Mouse (Mus musculus) MEL (cell line): Measurements from ENCODE around the gene Ccnk. TPM values are rescaled to one million over a fixed set of nuclear protein-coding genes. Genes with fewer than 3 reads are reported as not detected.

Source experiments
- DNase-seq: peaks from one replicate; pipeline ENCODE4 v3.0.0; 2011; ENCODE audit warnings: low read depth, low spot score
- H3K27ac ChIP-seq: 2 replicates; pipeline ENCODE4 v1.5.1; 2012; ENCODE audit warnings: low read depth, mild to moderate bottlenecking, control low read depth, low read length, moderate library complexity; ENCODE audit not compliant: control insufficient read depth
- H3K27me3 ChIP-seq, 2 experiments: fragments of 150-350 bp in 1 of 2; sonication (generic) in 1 of 2; 2 replicates each; pipeline ENCODE4 v1.6.1; 2012; ENCODE audit warnings: low read length in 2 of 2, mild to moderate bottlenecking in 2 of 2, improper control_type of control experiment in 1 of 2, moderate library complexity in 1 of 2; ENCODE audit not compliant: insufficient read depth in 2 of 2, control insufficient read depth in 1 of 2
- H3K36me3 ChIP-seq, 2 experiments: 2 replicates each; pipeline ENCODE4 v1.6.1; 2012 to 2014; ENCODE audit warnings: low read length in 2 of 2, improper control_type of control experiment in 1 of 2, inconsistent platforms in 1 of 2, mild to moderate bottlenecking in 1 of 2; ENCODE audit not compliant: insufficient read depth in 2 of 2, control insufficient read depth in 1 of 2
- H3K4me1 ChIP-seq, 2 experiments: fragments of 150-350 bp in 1 of 2; sonication (generic) in 1 of 2; 2 replicates each; pipeline ENCODE4 v1.6.1; 2012; ENCODE audit warnings: low read length in 2 of 2, improper control_type of control experiment in 1 of 2, mild to moderate bottlenecking in 1 of 2; ENCODE audit not compliant: insufficient read depth in 2 of 2, control insufficient read depth in 1 of 2
- H3K4me3 ChIP-seq, 2 experiments: fragments of 150-350 bp in 1 of 2; sonication (generic) in 1 of 2; 2 replicates each; pipeline ENCODE4 v1.5.1; 2012; ENCODE audit warnings: low read depth in 2 of 2, low read length in 2 of 2, mild to moderate bottlenecking in 2 of 2, moderate library complexity in 2 of 2, control low read depth in 1 of 2, improper control_type of control experiment in 1 of 2; ENCODE audit not compliant: control insufficient read depth in 1 of 2, insufficient read depth in 1 of 2
- H3K79me2 ChIP-seq: 2 replicates; pipeline ENCODE4 v1.6.1; 2012; ENCODE audit warnings: mild to moderate bottlenecking, low read length, moderate library complexity; ENCODE audit not compliant: control insufficient read depth, poor library complexity, insufficient read depth
- H3K9ac ChIP-seq: 2 replicates; pipeline ENCODE4 v1.6.1; 2012; ENCODE audit warnings: low read depth, mild to moderate bottlenecking, control low read depth, low read length, moderate library complexity; ENCODE audit not compliant: control insufficient read depth, poor library complexity, severe bottlenecking
- H3K9me3 ChIP-seq: fragments of 150-350 bp; sonication (generic); replicated peaks from 2 replicates; pipeline ENCODE4 v1.6.1; 2012; ENCODE audit warnings: mild to moderate bottlenecking, low read length, improper control_type of control experiment, moderate library complexity; ENCODE audit not compliant: insufficient read depth
- BHLHE40 ChIP-seq: IDR thresholded peaks from 2 replicates; pipeline ENCODE4 v1.6.1; 2012; ENCODE audit warnings: low read depth, mild to moderate bottlenecking, inconsistent platforms, low read length, improper control_type of control experiment, borderline replicate concordance
- CHD1 ChIP-seq: IDR thresholded peaks from 2 replicates; pipeline ENCODE4 v1.6.1; 2012; ENCODE audit warnings: low read depth, mild to moderate bottlenecking, inconsistent platforms, low read length, improper control_type of control experiment
- CTCF ChIP-seq, 3 experiments: IDR thresholded peaks in 2 of 3; conservative IDR thresholded peaks in 1 of 3; 2 replicates each; pipeline ENCODE4 v1.5.1; 2011 to 2012; ENCODE audit warnings: low read length in 3 of 3, low read depth in 2 of 3, mild to moderate bottlenecking in 2 of 3, improper control_type of control experiment in 1 of 3, inconsistent platforms in 1 of 3, mixed read lengths in 1 of 3, moderate library complexity in 1 of 3; ENCODE audit not compliant: control insufficient read depth in 1 of 3, insufficient read depth in 1 of 3, poor library complexity in 1 of 3, severe bottlenecking in 1 of 3
- ELF1 ChIP-seq: IDR thresholded peaks from 2 replicates; pipeline ENCODE4 v1.6.1; 2014; ENCODE audit warnings: low read depth, mild to moderate bottlenecking, inconsistent platforms, low read length, improper control_type of control experiment, moderate library complexity
- ETS1 ChIP-seq: IDR thresholded peaks from 2 replicates; pipeline ENCODE4 v1.6.1; 2012; ENCODE audit warnings: low read depth, mild to moderate bottlenecking, inconsistent platforms, low read length, improper control_type of control experiment, moderate library complexity
- GATA1 ChIP-seq: IDR thresholded peaks from 2 replicates; pipeline ENCODE4 v1.6.1; 2011; ENCODE audit warnings: low read depth, low read length, improper control_type of control experiment
- HCFC1 ChIP-seq: IDR thresholded peaks from 2 replicates; pipeline ENCODE4 v1.6.1; 2012; ENCODE audit warnings: low read depth, mild to moderate bottlenecking, inconsistent platforms, low read length, improper control_type of control experiment, moderate library complexity
- JUND ChIP-seq: IDR thresholded peaks from 2 replicates; pipeline ENCODE4 v1.6.1; 2011; ENCODE audit warnings: low read depth, mild to moderate bottlenecking, improper control_type of control experiment, low read length
- KAT2A ChIP-seq: conservative IDR thresholded peaks from 2 replicates; pipeline ENCODE4 v1.6.1; 2012; ENCODE audit warnings: low read depth, low read length, improper control_type of control experiment, inconsistent platforms
- MAFK ChIP-seq: IDR thresholded peaks from 2 replicates; pipeline ENCODE4 v1.6.1; 2011; ENCODE audit warnings: low read depth, mild to moderate bottlenecking, low read length, improper control_type of control experiment, borderline replicate concordance
- MAX ChIP-seq: IDR thresholded peaks from 2 replicates; pipeline ENCODE4 v1.6.1; 2011; ENCODE audit warnings: low read length, improper control_type of control experiment
- MAZ ChIP-seq: IDR thresholded peaks from 2 replicates; pipeline ENCODE4 v1.6.1; 2012; ENCODE audit warnings: low read depth, mild to moderate bottlenecking, inconsistent platforms, low read length, improper control_type of control experiment
- MEF2A ChIP-seq: IDR thresholded peaks from 2 replicates; pipeline ENCODE4 v1.6.1; 2014; ENCODE audit warnings: low read depth, mild to moderate bottlenecking, inconsistent platforms, low read length, improper control_type of control experiment; ENCODE audit not compliant: poor library complexity, insufficient replicate concordance, severe bottlenecking; ENCODE audit errors: extremely low read depth
- MXI1 ChIP-seq: IDR thresholded peaks from 2 replicates; pipeline ENCODE4 v1.6.1; 2011; ENCODE audit warnings: mild to moderate bottlenecking, low read depth, low read length, improper control_type of control experiment
- MYC ChIP-seq: IDR thresholded peaks from 2 replicates; pipeline ENCODE4 v1.6.1; 2011; ENCODE audit warnings: low read depth, mild to moderate bottlenecking, low read length, improper control_type of control experiment, moderate library complexity
- NELFE ChIP-seq: IDR thresholded peaks from 2 replicates; pipeline ENCODE4 v1.6.1; 2011; ENCODE audit warnings: low read depth, low read length, improper control_type of control experiment
- NRF1 ChIP-seq: IDR thresholded peaks from 2 replicates; pipeline ENCODE4 v1.6.1; 2014; ENCODE audit warnings: low read depth, mild to moderate bottlenecking, inconsistent platforms, low read length, improper control_type of control experiment, moderate library complexity; ENCODE audit not compliant: poor library complexity, insufficient read depth, severe bottlenecking
- POLR2A ChIP-seq, 2 experiments: IDR thresholded peaks; 2 replicates each; pipeline ENCODE4 v1.6.1; 2011 to 2012; ENCODE audit warnings: low read length in 2 of 2, mild to moderate bottlenecking in 2 of 2, control low read depth in 1 of 2, improper control_type of control experiment in 1 of 2, low read depth in 1 of 2, moderate library complexity in 1 of 2; ENCODE audit not compliant: control insufficient read depth in 1 of 2, insufficient read depth in 1 of 2, poor library complexity in 1 of 2
- POLR2AphosphoS5 ChIP-seq: IDR thresholded peaks from 2 replicates; pipeline ENCODE4 v1.6.1; 2012; ENCODE audit warnings: low read depth, borderline replicate concordance, mild to moderate bottlenecking, inconsistent platforms, low read length, moderate library complexity, mixed read lengths
- RCOR1 ChIP-seq: IDR thresholded peaks from 2 replicates; pipeline ENCODE4 v1.6.1; 2012; ENCODE audit warnings: low read depth, mild to moderate bottlenecking, inconsistent platforms, low read length, improper control_type of control experiment
- SIN3A ChIP-seq: IDR thresholded peaks from 2 replicates; pipeline ENCODE4 v1.6.1; 2012; ENCODE audit warnings: low read length, improper control_type of control experiment, inconsistent platforms
- SMC3 ChIP-seq: IDR thresholded peaks from 2 replicates; pipeline ENCODE4 v1.6.1; 2011; ENCODE audit warnings: low read depth, low read length, improper control_type of control experiment
- TCF12 ChIP-seq: IDR thresholded peaks from 2 replicates; pipeline ENCODE4 v1.6.1; 2014; ENCODE audit warnings: low read depth, mild to moderate bottlenecking, inconsistent platforms, low read length, improper control_type of control experiment, moderate library complexity
- UBTF ChIP-seq: IDR thresholded peaks from 2 replicates; pipeline ENCODE4 v1.6.1; 2012; ENCODE audit warnings: low read depth, mild to moderate bottlenecking, inconsistent platforms, low read length, improper control_type of control experiment, moderate library complexity, borderline replicate concordance; ENCODE audit not compliant: insufficient read depth
- ZKSCAN1 ChIP-seq: IDR thresholded peaks from 2 replicates; pipeline ENCODE4 v1.6.1; 2012; ENCODE audit warnings: low read depth, mild to moderate bottlenecking, inconsistent platforms, low read length, improper control_type of control experiment, moderate library complexity
- ZMIZ1 ChIP-seq: IDR thresholded peaks from 2 replicates; pipeline ENCODE4 v1.6.1; 2012; ENCODE audit warnings: low read depth, mild to moderate bottlenecking, inconsistent platforms, low read length, improper control_type of control experiment, moderate library complexity
- polyA plus RNA-seq, 2 experiments: library from polyadenylated mRNA; stranded (reverse) in 1 of 2; unstranded in 1 of 2; fragments of >175 nt in 1 of 2; fragments of >200 nt in 1 of 2; gene quantifications; 2 replicates each; pipeline versions ENCODE4 v1.2.1 to v1.2.4; 2012; ENCODE audit warnings: low replicate concordance in 2 of 2, low read depth in 1 of 2; ENCODE audit not compliant: insufficient read length in 2 of 2, insufficient read depth in 1 of 2, missing spikeins in 1 of 2
- total RNA-seq: library from RNA; depleted of rRNA; stranded (reverse); fragments of 300-350 nt; gene quantifications from 2 replicates; pipeline ENCODE4 v1.2.3, GENCODE M21; 2012

The Ccnk gene
- total and polyA plus RNA-seq, 3 experiments = 7.6 to 69.6 (median 62.8) TPM

DNA sequence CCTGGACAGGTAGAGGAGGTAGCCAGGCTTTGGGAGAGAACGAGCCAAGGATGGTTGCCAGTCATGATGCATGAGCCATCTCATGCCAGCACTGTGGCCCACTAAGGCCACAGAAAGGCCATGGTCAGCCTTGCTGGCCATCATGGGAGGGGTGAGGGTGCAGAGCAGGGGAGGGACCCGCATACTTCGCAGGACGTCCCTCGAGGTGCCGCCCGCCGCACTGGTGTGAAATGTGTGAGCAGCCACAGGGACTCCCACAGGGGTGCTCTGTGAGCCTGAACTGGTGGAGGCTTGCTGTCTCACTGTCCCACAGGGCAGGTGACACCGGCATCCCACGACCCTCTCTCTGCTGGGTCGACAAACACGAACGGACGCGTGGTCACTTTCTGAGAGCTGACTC is 31.2 kb downstream of the Ccnk start (continued):
- no peak for TF ChIP-seq JUND

DNA sequence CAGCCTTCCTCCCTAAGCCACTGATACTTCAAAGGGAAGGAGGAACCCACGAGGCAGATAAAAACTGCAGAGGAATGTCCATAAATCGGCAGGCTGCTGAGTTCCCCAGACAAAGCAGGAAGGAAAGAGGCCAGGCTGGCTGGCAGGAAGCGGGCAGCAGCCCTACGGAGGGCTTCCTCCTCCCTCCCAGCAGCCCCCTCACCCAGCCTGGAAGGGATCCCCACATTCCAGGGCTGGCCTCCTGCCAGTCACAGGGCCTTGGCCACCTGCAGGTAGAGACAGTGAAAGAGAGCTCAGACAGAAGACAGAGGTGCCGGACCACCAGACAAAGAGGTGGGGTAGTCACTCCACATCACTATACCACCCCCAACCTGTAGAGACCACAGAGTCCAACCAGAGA is 32.7 kb downstream of the Ccnk start:
- no peaks in the 10 kb centered on the region for H3K4me1 ChIP-seq
- no peak for DNase-seq
- no peaks in the 10 kb centered on the region for H3K79me2 ChIP-seq
- H3K9ac ChIP-seq = no peak overlapping the region
- no peaks in the 10 kb centered on the region for H3K9me3 ChIP-seq
- no peaks in the 10 kb centered on the region for H3K36me3 ChIP-seq
- TF ChIP-seq KAT2A (no peak), ETS1 (no peak), CTCF (IDR thresholded peaks at IDR 0.05 in 2 of 3, conservative IDR thresholded peaks at IDR 0.05 in 1 of 3; ENCODE audit: control insufficient read depth in 1 of 3, insufficient read depth in 1 of 3, low read depth in 2 of 3, low read length in 3 of 3, poor library complexity in 1 of 3, severe bottlenecking in 1 of 3) (no peak), TCF12 (no peak), HCFC1 (no peak), NELFE (no peak), MEF2A (no peak), POLR2AphosphoS5 (no peak), MYC (no peak)
- TF ChIP-seq, all 39 proteins: peak for 0
- H3K27ac ChIP-seq = no peak overlapping the region
- no peak overlapping the region for H3K4me3 ChIP-seq
- H3K27me3 ChIP-seq = no peaks in the 10 kb centered on the region

DNA sequence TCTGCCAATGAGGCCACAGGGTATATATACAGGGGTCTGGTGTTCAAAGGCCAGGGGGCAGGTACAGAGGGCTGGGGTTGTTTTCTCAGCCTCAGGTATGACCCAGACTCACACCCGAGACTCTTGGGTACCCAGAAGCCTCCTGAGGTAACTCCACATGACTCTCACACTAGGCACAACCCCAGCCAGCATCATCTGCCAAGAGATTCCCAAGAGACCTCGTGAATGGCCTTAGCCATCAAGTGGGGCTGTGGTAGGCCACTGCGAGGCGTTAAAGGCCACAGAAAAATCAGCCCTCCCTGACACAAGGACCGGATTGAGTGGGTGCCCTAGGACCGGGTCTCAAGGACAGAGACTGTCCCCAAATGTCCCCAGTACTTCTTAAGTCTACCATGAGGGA is 33.1 kb downstream of the Ccnk start:
- Histone ChIP-seq H3K9ac (no peak overlapping the region), H3K4me1 (no peaks in the 10 kb centered on the region), H3K79me2 (no peaks in the 10 kb centered on the region), H3K9me3 (no peaks in the 10 kb centered on the region), H3K27ac (no peak overlapping the region), H3K27me3 (no peaks in the 10 kb centered on the region), H3K4me3 (no peak overlapping the region), H3K36me3 (no peaks in the 10 kb centered on the region)
- TF ChIP-seq MXI1 (no peak), ZKSCAN1 (no peak), POLR2A (IDR thresholded peaks at IDR 0.05; ENCODE audit: control insufficient read depth in 1 of 2, insufficient read depth in 1 of 2, low read depth in 1 of 2, low read length in 2 of 2, poor library complexity in 1 of 2) (no peak), JUND (no peak), ELF1 (no peak), MAFK (no peak), CHD1 (no peak), BHLHE40 (no peak), SIN3A (no peak), MAZ (no peak), GATA1 (no peak), MAX (no peak), RCOR1 (no peak), ETS1 (no peak), ZMIZ1 (no peak), SMC3 (no peak), UBTF (no peak), NRF1 (no peak)
- no peak for DNase-seq
